Mouse (Mus musculus) lung, postnatal 0 days (tissue): ENCODE data around the gene Hyal1.

ENCODE experiments used
- CTCF ChIP-seq: IDR thresholded peaks from 2 replicates; pipeline ENCODE4 v1.5.1; 2016; ENCODE audit warnings: antibody characterized with exemption, mild to moderate bottlenecking
- EP300 ChIP-seq: IDR thresholded peaks from 2 replicates; pipeline ENCODE4 v1.6.1; 2016; ENCODE audit warnings: antibody characterized with exemption, mild to moderate bottlenecking, control low read depth

- TF ChIP-seq CTCF (no peak), EP300 (no peak)
Measured at GRCm38 (mm10) chr9:107538711-107539110, 38.0 kb upstream of the Hyal1 start.
